Mouse (Mus musculus): Measurements from ENCODE around the gene Mcfd2. TPM values are rescaled to one million over a fixed set of nuclear protein-coding genes. Genes with fewer than 3 reads are reported as not detected.

The Mcfd2 gene
- polyA plus RNA-seq, 1 experiment from 2014 or later, result 103 TPM

DNA sequence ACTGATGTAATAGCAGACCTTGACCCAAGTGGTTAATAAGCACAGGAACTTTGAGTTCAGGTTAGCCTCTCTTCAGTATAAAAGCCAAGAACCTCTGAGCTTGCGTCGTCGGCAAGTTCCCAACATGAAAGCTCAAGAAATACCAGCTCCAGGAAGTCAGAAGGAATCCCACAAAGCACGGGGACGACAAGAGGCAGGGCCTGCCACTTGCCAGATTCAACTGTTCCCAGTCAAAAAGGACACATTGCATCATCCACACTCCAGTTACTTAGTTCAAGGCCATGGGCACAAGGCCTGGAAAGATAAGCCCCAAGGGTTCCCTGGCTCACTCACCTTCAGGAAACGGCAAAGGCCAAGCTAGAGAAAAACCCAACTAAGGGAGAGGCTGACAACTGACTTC is 2.3 kb downstream of the Mcfd2 start:
- TF ChIP-seq CTCF (IDR thresholded peaks at IDR 0.05; ENCODE audit: low read depth), result no peak
- Histone ChIP-seq H3K9me3 (ENCODE audit: low read depth, low read length) (no peaks in the 10 kb centered on the region), H3K27me3 (ENCODE audit: insufficient read depth, low read length) (no peaks in the 10 kb centered on the region), H3K4me2 (no peak overlapping the region), H3K9ac (no peak overlapping the region), H3K27ac (ENCODE audit: low read depth) (no peak overlapping the region), H3K4me3 (ENCODE audit: low read depth, low read length) (no peak overlapping the region), H3K36me3 (ENCODE audit: insufficient read depth) (peaks cover 15% of the 10 kb centered on the region), H3K4me1 (ENCODE audit: insufficient read depth) (peaks cover 4% of the 10 kb centered on the region; the same call in 1 of the 2 replicates)
- WGBS, result 88% methylated on average over 6 of the region's 6 CpGs
- DNase-seq (no peak), ATAC-seq (ENCODE audit: insufficient read depth) (no peak)

DNA sequence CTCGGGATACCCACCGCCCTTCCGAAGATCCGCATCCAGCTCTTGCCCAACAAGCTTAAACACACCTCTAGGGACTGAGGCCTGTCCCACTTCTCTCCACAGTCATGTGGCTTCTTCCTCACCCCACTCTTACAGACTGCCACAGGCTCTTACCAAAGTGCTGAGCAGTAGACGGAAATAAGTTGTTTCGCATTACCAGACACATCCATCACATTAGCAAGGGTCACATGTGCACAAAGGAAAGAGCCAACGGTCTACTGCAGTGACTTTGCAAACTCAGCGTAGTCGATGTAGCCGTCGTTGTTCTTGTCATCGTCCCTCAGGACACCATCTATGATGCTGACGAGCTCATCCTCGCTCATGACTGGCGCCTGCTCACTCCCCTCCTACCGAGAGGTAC is 10.1 kb downstream of the Mcfd2 start:
- 82% methylated on average over 16 of the region's 16 CpGs for WGBS
- peaks cover 64% of the 10 kb centered on the region for H3K36me3 ChIP-seq (ENCODE audit: insufficient read depth)
- H3K9ac ChIP-seq, result no peak overlapping the region
- no peaks in the 10 kb centered on the region for H3K4me1 ChIP-seq (ENCODE audit: insufficient read depth)
- H3K27me3 ChIP-seq (ENCODE audit: insufficient read depth, low read length), result no peaks in the 10 kb centered on the region
- DNase-seq (no peak), ATAC-seq (ENCODE audit: insufficient read depth) (no peak)
- no peak overlapping the region for H3K4me3 ChIP-seq (ENCODE audit: low read depth, low read length)
- no peaks in the 10 kb centered on the region for H3K9me3 ChIP-seq (ENCODE audit: low read depth, low read length)
- H3K4me2 ChIP-seq, result no peak overlapping the region
- no peak overlapping the region for H3K27ac ChIP-seq (ENCODE audit: low read depth)
- TF ChIP-seq CTCF (IDR thresholded peaks at IDR 0.05; ENCODE audit: low read depth), result no peak

DNA sequence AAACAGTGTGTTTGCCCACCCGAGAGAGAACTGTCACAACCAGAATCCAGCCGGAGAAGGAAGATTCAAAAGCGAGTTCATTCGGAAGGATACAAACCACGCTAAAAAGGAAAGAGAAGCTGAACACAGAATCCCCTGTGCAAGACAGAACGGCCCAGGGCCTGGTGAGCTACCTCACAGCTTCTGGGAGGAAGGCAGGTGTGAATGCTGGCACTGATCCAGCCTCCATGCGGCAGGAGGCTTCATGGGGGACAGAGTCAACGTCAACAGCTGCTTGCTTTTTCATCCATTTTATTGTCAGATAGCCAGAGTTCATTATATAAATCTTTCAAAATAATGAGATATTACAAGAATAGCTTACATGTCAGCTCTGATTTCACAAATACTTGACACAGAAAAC is 11.4 kb downstream of the Mcfd2 start:
- Histone ChIP-seq H3K27ac (ENCODE audit: low read depth) (no peak overlapping the region), H3K4me3 (ENCODE audit: low read depth, low read length) (no peak overlapping the region), H3K36me3 (ENCODE audit: insufficient read depth) (peaks cover 59% of the 10 kb centered on the region), H3K9me3 (ENCODE audit: low read depth, low read length) (no peaks in the 10 kb centered on the region), H3K4me2 (no peak overlapping the region), H3K9ac (no peak overlapping the region), H3K27me3 (ENCODE audit: insufficient read depth, low read length) (no peaks in the 10 kb centered on the region), H3K4me1 (ENCODE audit: insufficient read depth) (no peaks in the 10 kb centered on the region)
- DNase-seq (no peak), ATAC-seq (ENCODE audit: insufficient read depth) (no peak)
- WGBS, result 68% methylated on average over 8 of the region's 8 CpGs
- TF ChIP-seq CTCF (IDR thresholded peaks at IDR 0.05; ENCODE audit: low read depth), result no peak

DNA sequence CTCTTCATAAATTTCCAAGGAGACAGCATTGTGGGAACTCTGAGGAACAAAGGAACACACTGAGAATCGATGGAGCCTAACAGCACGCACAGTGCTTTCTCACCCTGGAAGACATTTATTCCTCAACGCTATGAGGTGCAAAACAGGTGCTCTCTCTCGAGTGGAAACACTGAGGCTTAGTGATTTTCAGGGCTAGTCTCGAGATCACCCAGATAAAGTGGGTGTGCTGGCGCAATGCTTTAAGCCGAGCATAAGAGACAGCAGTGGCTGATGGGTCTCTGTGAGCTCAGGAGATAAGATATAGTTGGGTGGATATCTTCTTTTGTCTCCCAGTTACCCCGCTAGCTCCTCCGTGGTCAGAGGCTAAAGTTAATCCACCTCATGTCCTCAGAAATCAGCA is 19.6 kb downstream of the Mcfd2 start:
- 62% methylated on average over 9 of the region's 9 CpGs for WGBS
- H3K9me3 ChIP-seq (ENCODE audit: low read depth, low read length), result no peaks in the 10 kb centered on the region
- DNase-seq, result no peak
- 0 out of 2 replicates have a peak, but pooled peaks cover 5% of the 10 kb centered on the region for H3K4me1 ChIP-seq (ENCODE audit: insufficient read depth)
- H3K4me3 ChIP-seq (ENCODE audit: low read depth, low read length), result no peak overlapping the region
- ATAC-seq (ENCODE audit: insufficient read depth), result no peak
- no peaks in the 10 kb centered on the region for H3K36me3 ChIP-seq (ENCODE audit: insufficient read depth)
- no peak overlapping the region for H3K9ac ChIP-seq
- H3K27me3 ChIP-seq (ENCODE audit: insufficient read depth, low read length), result no peaks in the 10 kb centered on the region
- no peak for TF ChIP-seq CTCF (IDR thresholded peaks at IDR 0.05; ENCODE audit: low read depth)
- no peak overlapping the region for H3K27ac ChIP-seq (ENCODE audit: low read depth)
- H3K4me2 ChIP-seq, result no peak overlapping the region

DNA sequence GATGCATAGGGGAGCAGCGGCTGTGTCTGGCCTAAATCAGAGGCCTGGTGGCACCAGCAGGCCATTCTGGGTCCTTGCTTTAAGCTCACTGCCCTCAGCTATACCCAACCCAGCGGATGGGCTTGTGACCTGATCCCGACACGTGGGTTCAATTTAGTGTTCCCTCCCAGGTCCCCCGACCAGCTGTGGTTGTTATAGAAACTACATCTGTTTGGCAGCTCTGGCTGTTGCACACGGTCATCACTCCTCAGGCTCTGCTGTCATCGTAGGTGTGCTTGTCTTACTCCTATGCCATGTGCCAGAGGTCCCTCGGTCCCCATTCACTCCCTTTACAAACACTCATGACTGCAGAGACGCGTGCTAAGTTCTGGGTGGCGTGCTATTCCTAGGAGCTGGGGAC is 27.9 kb downstream of the Mcfd2 start:
- Histone ChIP-seq H3K4me1 (ENCODE audit: insufficient read depth) (0 out of 2 replicates have a peak, but pooled peaks cover 7% of the 10 kb centered on the region), H3K9ac (no peak overlapping the region), H3K4me3 (ENCODE audit: low read depth, low read length) (no peak overlapping the region), H3K27me3 (ENCODE audit: insufficient read depth, low read length) (no peaks in the 10 kb centered on the region), H3K36me3 (ENCODE audit: insufficient read depth) (no peaks in the 10 kb centered on the region), H3K9me3 (ENCODE audit: low read depth, low read length) (no peaks in the 10 kb centered on the region), H3K27ac (ENCODE audit: low read depth) (no peak overlapping the region), H3K4me2 (no peak overlapping the region)
- 61% methylated on average over 11 of the region's 11 CpGs for WGBS
- DNase-seq (no peak), ATAC-seq (ENCODE audit: insufficient read depth) (no peak)
- no peak for TF ChIP-seq CTCF (IDR thresholded peaks at IDR 0.05; ENCODE audit: low read depth)

DNA sequence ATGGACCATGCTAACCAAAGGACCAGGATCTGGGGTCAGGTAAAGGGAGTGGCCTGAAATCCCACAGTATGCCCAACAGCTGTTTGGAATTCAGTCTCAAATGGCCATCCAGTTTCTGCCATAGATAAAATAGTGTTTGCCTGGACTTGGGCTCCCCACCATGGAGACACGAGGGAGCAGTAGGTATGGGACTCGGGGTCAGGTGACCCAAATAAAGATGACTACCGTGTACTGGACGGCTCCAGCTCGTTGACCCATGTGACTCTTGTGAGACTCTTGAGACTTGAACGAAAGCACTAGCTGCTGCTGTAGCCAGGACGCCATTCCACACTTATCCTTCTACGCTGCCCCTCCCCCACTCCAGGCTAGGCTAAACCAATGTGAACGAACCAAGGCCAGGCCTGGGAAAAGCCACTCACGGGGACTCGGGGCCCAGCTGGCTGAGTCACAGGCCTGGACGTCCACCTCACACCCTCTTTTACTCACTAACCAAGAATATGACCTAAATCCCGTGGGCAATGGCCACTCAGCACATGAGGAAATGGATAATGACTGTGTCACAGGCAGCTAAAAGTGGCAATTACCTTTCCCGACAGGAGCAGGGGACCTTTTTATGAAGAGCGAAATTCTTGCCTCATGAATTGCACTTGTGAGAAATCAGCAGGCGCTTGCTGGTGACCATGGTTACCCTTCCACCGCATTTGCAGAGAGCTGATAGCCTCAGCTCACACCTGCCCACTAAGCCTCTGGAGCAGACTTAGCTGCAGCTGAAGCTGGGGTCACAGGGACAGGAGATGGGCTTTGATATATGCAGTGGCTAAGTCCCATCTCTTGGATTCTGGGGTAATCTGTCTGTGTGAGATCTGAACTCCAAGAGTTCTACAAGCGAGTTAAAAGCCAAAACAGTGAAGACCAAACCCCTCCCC is 28.7 kb downstream of the Mcfd2 start:
- Histone ChIP-seq H3K4me1 (ENCODE audit: insufficient read depth) (0 out of 2 replicates have a peak, but pooled peaks cover 7% of the 10 kb centered on the region), H3K27me3 (ENCODE audit: insufficient read depth, low read length) (no peaks in the 10 kb centered on the region), H3K4me3 (ENCODE audit: low read depth, low read length) (no peak overlapping the region), H3K36me3 (ENCODE audit: insufficient read depth) (no peaks in the 10 kb centered on the region), H3K27ac (ENCODE audit: low read depth) (peak overlapping the region; percentile 59), H3K9me3 (ENCODE audit: low read depth, low read length) (no peaks in the 10 kb centered on the region), H3K9ac (no peak overlapping the region), H3K4me2 (no peak overlapping the region)
- DNase-seq (peak; percentile 45), ATAC-seq (ENCODE audit: insufficient read depth) (peak; percentile 67)
- peak; percentile 3; the same call in 1 of the 2 replicates for TF ChIP-seq CTCF (IDR thresholded peaks at IDR 0.05; ENCODE audit: low read depth)
- WGBS, result 33% methylated on average over 18 of the region's 18 CpGs

DNA sequence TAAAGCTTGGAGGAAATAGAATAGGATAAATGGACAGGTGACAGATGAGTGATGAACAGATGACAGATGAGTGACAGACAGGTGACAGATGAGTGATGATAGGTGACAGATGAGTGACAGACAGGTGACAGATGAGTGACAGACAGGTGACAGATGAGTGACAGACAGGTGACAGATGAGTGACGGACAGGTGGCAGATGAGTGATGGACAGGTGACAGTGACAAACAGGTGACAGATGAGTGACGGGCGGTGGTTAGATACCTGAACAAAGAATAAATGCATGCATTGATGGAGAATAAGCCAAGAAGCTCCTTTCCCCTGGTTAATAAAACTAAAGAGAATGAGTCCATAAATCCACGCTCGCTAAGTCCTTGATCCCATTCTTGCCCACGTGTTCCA is 30.7 kb downstream of the Mcfd2 start:
- no peaks in the 10 kb centered on the region for H3K9me3 ChIP-seq (ENCODE audit: low read depth, low read length)
- H3K9ac ChIP-seq, result no peak overlapping the region
- no peak overlapping the region for H3K4me2 ChIP-seq
- WGBS, result 88% methylated on average over 6 of the region's 6 CpGs
- TF ChIP-seq CTCF (IDR thresholded peaks at IDR 0.05; ENCODE audit: low read depth), result no peak
- no peaks in the 10 kb centered on the region for H3K27me3 ChIP-seq (ENCODE audit: insufficient read depth, low read length)
- no peaks in the 10 kb centered on the region for H3K36me3 ChIP-seq (ENCODE audit: insufficient read depth)
- H3K27ac ChIP-seq (ENCODE audit: low read depth), result no peak overlapping the region
- H3K4me3 ChIP-seq (ENCODE audit: low read depth, low read length), result no peak overlapping the region
- 0 out of 2 replicates have a peak, but pooled peaks cover 7% of the 10 kb centered on the region for H3K4me1 ChIP-seq (ENCODE audit: insufficient read depth)
- DNase-seq, result no peak
- no peak for ATAC-seq (ENCODE audit: insufficient read depth)

Data from lung, embryonic 14.5 days (tissue).